Mouse (Mus musculus) thymus, adult 18-20 months (tissue): ENCODE data around the gene D030056L22Rik.

Experiments used
- DNase-seq, 2 experiments: peaks; one replicate each; pipeline ENCODE4 v3.0.0; 2022; ENCODE audit warnings: mixed read lengths in 2 of 2

The D030056L22Rik gene

DNA sequence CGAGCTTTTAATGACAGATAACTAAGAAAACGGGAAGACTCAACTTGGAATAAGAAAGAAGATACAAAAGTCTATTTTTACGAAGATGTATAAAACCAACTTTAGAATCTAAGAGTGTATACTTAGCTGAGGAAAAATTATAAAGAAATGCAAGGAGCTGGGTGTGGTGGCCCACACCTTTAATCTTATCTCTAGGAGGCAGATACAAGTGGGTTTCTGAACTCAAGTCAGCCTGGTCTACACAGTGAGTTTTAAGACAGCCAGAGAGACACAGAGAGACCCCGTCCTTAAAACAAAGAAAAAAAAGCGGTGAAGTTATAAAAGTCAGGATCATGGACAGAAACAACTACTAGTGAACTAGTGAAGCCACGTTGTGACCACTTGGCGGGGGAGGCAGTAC lies 26.2 kb downstream of the D030056L22Rik start:
- DNase-seq = no peak

DNA sequence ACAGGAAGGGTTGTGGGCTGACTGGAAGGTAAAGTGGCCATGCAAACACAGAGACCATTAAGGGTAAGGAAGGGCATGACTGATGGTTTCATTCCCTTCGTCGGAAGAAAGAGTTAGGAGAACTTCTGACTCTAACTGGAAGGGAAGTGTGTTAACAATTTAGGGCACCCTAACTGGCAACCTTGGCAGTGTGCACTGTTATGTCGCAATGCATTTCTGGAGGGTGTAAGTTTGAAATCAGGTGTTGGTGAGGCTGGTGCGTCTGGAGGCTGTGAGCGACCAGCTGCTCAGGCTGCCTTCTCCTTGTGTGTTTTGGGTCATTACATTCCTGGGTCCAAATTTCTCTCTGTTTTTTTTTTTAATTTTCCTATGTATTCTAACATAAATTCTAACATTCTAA lies 31.0 kb downstream of the D030056L22Rik start:
- DNase-seq = no peak

DNA sequence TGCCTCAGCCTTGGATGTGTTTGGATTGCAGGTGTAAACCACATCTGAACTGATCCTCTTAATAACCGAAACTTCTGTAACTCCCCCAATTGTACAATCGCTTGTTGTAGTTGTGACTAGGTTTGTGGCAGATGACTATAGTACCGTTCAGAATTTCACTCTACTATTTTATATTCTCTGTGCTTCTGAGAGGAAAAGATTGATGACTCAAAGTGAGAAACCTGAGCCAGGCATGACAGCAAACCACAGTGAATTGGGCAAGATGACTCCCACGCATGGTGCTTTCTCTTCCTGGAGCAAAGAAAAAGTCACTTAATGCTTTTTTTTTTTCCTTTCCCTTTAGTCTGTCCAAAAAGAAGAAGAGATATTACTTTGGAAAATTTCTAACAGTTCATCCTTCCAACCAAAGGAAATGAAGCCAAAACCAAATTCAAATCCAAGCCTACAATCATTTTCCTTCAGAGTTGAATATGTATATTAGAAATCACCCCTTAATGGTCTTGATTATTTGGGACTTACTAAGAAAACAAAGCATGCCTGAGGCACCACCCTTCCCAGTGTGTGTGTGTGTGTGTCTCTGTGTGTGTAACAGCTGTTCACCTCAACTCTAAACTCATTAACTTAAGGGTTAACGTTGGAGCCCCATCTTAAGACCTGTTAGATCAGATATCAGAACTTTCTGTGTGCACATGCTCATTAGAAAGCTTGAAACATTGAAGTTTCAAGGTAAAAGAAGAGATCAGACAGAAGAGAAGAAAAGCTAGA lies 33.8 kb downstream of the D030056L22Rik start:
- DNase-seq = no peak

DNA sequence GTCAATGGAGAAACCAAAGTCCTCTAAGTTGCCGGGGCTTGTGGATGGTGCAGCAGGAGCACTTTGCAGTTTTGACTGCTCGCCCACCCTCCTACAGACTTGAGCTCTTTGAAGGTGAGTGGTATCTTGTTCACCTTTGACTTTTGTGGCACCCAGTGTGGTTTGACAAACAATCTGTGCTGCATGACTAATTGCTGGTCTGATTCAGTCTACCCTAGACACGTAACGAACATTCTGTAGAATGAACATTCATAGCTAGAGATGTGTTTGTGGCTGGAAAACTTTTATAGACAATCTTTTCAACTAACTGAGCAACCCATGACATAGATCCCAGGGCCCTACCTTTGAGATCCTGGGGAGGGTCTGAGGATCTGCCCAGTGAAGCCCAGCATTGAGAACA lies 34.4 kb downstream of the D030056L22Rik start:
- no peak for DNase-seq

DNA sequence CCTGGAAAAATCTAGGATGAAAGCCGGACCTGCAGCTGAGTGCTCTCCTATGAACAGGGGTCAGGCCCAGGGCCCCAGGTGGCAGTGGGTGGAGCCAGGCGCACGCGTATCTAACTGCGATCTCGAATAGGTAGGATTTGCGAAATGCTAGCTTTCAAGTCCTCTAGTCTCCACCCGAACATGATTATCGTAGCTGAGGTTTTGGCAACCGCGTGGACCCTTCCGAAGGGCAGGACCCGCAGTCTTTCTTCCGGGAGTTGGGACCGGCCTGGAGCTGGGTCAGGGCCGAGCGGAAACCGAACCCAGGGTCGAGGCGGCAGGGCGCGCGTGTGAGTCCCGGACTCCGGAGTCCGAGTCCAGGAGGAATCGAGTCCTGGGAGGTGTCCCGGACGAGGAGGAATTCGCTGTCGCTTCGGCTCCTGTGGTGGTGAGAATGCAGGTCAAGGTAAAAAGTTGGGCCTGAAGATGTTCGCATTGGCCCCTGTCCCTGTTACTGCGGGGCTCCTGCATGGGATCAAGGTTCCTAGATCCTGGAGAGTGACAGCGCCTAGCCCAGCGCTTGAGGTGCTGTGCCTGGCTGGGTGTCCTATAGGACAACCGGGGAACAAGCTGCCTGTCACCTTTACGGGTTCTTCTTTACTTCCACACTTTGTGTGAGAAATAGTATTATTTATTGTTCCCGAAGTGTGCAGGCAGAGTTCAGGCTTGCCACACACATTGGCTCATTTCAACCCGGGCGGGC lies 36.8 kb downstream of the D030056L22Rik start, which contains the start of gene Trpm6:
Gene Trpm6, plus strand, starts transcription at position 386 of the 742 bp plus-strand sequence.
- no peak for DNase-seq

DNA sequence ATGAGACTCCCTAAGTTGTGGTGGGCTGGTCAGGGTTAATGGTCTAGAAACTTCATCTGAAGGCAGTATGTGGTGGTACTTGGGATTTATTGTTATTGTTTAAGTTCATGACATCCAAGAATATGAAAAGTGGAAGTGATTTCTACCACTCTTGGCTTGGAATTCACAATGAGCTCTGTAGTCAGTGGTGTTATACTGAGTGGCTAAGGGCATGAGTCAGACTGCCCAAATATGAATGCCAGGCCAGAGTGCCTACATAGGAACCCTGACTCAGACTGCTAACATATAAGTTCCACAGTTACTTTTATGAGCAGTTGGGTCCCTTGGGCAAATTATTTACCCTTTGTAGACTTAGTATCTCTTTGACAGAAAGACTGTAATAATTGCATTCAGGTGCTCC lies 44.2 kb downstream of the D030056L22Rik start:
- DNase-seq = no peak

DNA sequence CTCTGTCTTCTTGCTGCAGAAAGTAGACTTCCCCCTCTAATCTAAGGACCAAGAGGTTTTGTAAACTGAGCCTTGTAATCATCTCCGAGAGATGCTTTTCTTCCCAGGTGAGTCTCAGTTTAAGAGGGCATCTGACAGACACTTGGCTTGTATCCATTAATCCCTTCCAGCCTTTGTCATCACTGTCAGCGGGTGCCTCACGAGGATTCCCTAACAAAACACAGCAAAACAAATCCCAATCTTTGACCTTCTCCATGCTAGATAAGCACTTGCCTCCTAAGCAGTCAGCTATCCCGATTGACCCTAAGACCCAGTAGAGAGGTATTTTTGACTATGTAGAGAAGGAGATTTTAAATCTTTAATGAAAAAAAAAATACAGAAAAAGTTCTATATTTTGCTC lies 44.7 kb downstream of the D030056L22Rik start:
- DNase-seq = no peak

DNA sequence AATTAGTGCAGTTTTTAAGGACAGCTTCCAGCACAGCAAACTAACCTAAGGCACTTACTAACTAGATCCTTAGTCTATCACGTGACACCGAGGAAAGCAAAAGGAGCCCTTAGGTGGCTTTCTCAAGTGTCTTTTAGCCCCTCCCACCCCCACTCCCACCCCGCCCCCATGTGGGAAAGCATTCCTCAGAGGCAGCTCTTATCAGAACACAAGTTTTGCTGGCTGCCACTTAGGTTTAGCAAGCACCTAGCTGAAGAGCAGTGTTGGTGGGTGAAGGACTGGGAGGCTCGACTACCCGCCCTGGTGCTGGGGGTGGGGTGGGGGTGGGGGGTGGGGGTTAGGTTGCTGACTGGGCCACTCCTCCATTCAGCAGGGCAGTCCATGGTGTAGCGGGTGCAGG lies 45.3 kb downstream of the D030056L22Rik start:
- no peak for DNase-seq

DNA sequence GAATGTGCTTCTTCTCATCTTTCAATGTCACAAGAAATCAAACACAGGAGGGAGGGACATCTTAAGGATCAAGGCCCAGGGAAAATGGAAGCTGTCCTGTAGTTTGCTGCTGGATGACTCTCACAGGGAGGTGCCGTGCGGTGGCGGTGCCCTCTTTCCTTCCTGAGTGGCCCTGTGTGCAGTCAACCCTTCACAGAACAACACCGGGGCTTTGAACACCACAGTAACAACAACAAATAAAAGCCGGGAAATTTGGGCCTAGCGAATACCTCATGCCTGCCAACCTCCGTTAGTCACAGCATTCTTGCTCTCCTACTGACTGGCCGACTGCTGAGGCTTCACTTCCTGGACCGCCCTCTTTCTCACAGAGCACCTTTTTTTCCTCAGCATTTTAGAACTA lies 45.9 kb downstream of the D030056L22Rik start:
- DNase-seq = no peak

DNA sequence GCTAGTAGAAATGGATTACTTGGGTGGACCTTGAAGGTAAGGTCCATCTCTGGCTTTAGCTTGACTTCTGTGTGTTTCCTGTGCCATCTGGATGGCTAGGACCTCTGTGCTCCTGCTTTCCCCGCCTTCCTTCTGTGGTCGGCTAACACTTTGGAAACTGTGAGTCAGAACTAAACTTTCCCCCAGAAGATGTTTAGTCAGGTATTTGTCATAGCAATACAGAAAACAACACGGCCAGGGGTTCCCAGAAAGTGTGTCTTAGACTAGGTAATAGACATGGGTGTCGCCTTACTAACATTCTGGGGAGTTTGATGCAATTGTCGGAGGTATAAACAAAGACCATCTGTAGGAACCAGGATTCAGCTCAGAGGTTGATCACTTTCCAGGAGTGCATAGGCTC lies 53.4 kb downstream of the D030056L22Rik start:
- no peak for DNase-seq
